Mouse (Mus musculus) stomach, postnatal 0 days (tissue): ENCODE results near the gene Lrrc15.

Experiments used
- CTCF ChIP-seq: IDR thresholded peaks from 2 replicates; pipeline ENCODE4 v1.5.1; 2016; ENCODE audit warnings: antibody characterized with exemption, low read depth, mild to moderate bottlenecking, moderate library complexity
- EP300 ChIP-seq: optimal IDR thresholded peaks from 2 replicates; pipeline ENCODE3; 2016; ENCODE audit warnings: antibody characterized with exemption

GRCm38 (mm10) chr16:30235577-30235976 lies 47.5 kb downstream of the Lrrc15 start:
- no peak for TF ChIP-seq CTCF
- no peak for TF ChIP-seq EP300
